ENCODE assay signal across 8 mouse cellular contexts in genomic region chr7:55841977-55842503, GRCm38 (mm10). TPM values are rescaled to one million over a fixed set of nuclear protein-coding genes. Genes with fewer than 3 reads are reported as not detected.
DNase-seq lines count a peak whose midpoint lies in the region; ATAC-seq and TF ChIP-seq lines count a peak whose summit lies in the region.

No protein-coding gene starts in this region.

- H3K9me3 ChIP-seq in G1E (replicated peaks), result no peaks in the 10 kb centered on the region
- no peaks in the 10 kb centered on the region for H3K9me3 ChIP-seq in forebrain, embryonic 15.5 days
- H3K9me3 ChIP-seq in lung, embryonic 14.5 days (ENCODE audit: low read depth, low read length), result no peaks in the 10 kb centered on the region

- H3K9ac ChIP-seq in forebrain, embryonic 15.5 days (replicated peaks), result peak overlapping the region; percentile 98
- H3K9ac ChIP-seq in lung, embryonic 14.5 days, result peak overlapping the region; percentile 95

- peak overlapping the region; percentile 62 for H3K4me2 ChIP-seq in forebrain, embryonic 15.5 days (replicated peaks)
- H3K4me2 ChIP-seq in lung, embryonic 14.5 days, result peak overlapping the region; percentile 65

- intact Hi-C loops in heart, postnatal 25 days (cut with DNase I), result loop anchor here (5.0 kb wide), 1 partner anchor 205 kb away; no protein-coding TSS in a partner anchor

- H3K36me3 ChIP-seq in G1E (replicated peaks), result peaks cover 5% of the 10 kb centered on the region
- H3K36me3 ChIP-seq in forebrain, embryonic 15.5 days, result no peaks in the 10 kb centered on the region
- H3K36me3 ChIP-seq in lung, embryonic 14.5 days (ENCODE audit: insufficient read depth), result no peaks in the 10 kb centered on the region

- no peak for TF ChIP-seq CTCF in G1E (IDR thresholded peaks at IDR 0.05; ENCODE audit: low read depth, low read length)
- TF ChIP-seq CTCF in layer of hippocampus, adult 2 months (conservative IDR thresholded peaks at IDR 0.05), result peak; percentile 15; the same call in 1 of the 2 replicates
- no peak for TF ChIP-seq CTCF in lung, embryonic 14.5 days (IDR thresholded peaks at IDR 0.05; ENCODE audit: low read depth)

- peaks cover 12% of the 10 kb centered on the region for H3K4me1 ChIP-seq in G1E (ENCODE audit: insufficient read depth, low read depth, low read length)
- H3K4me1 ChIP-seq in forebrain, embryonic 15.5 days, result peaks cover 20% of the 10 kb centered on the region
- no peaks in the 10 kb centered on the region for H3K4me1 ChIP-seq in lung, embryonic 14.5 days (ENCODE audit: insufficient read depth)

- peak overlapping the region; percentile 97 for H3K27ac ChIP-seq in forebrain, embryonic 15.5 days (replicated peaks)
- peak overlapping the region; percentile 98 for H3K27ac ChIP-seq in layer of hippocampus, adult 2 months
- H3K27ac ChIP-seq in lung, embryonic 14.5 days (ENCODE audit: low read depth), result peak overlapping the region; percentile 98

- H3K4me3 ChIP-seq in G1E (ENCODE audit: low read depth, low read length), result peak overlapping the region; percentile 90
- H3K4me3 ChIP-seq in forebrain, embryonic 15.5 days, result peak overlapping the region; percentile 96
- peak overlapping the region; percentile 97 for H3K4me3 ChIP-seq in layer of hippocampus, adult 2 months
- H3K4me3 ChIP-seq in lung, embryonic 14.5 days (ENCODE audit: low read depth, low read length), result peak overlapping the region; percentile 87

- under 1% methylated on average over 46 of the region's 47 CpGs for WGBS in forebrain, embryonic 15.5 days
- under 1% methylated on average over 45 of the region's 47 CpGs for WGBS in lung, embryonic 14.5 days

- ATAC-seq in G1E (ENCODE audit: extremely low read depth, insufficient number of reproducible peaks, low FRiP score, poor library complexity, severe bottlenecking), result peak; percentile 88
- peak; percentile 93 for ATAC-seq in forebrain, embryonic 15.5 days (replicated peaks)
- ATAC-seq in lung, embryonic 14.5 days (ENCODE audit: insufficient read depth), result peak; percentile 98
- peak; percentile 61 for ATAC-seq in neutrophil, adult 5-6 weeks (ENCODE audit: extremely low read depth, insufficient number of reproducible peaks, low FRiP score, poor library complexity, severe bottlenecking)

- H3K27me3 ChIP-seq in G1E (ENCODE audit: insufficient read depth, low read length), result no peaks in the 10 kb centered on the region
- no peaks in the 10 kb centered on the region for H3K27me3 ChIP-seq in forebrain, embryonic 15.5 days
- no peaks in the 10 kb centered on the region for H3K27me3 ChIP-seq in lung, embryonic 14.5 days (ENCODE audit: insufficient read depth, low read length)

- peak; percentile 78 for DNase-seq in G1E (ENCODE audit: low spot score)
- peak; percentile 88 for DNase-seq in cerebellum, adult 11-12 months
- peak; percentile 90 for DNase-seq in heart, postnatal 25 days (ENCODE audit: low spot score)
- peak; percentile 87 to 90 for DNase-seq in layer of hippocampus, adult 2 months (ENCODE audit: low spot score in 2 of 2)
- DNase-seq in lung, embryonic 14.5 days, result peak; percentile 94
- DNase-seq in testis, postnatal 14 days (ENCODE audit: low spot score), result peak; percentile 88

RNA-seq across cellular contexts. Expression of gene Cyfip1, which starts 0.5 kb away (rescaled TPM):
- total RNA-seq in G1E (2014; fragmentation: Nextera tagmentation) (45.4 and 70.8 TPM in 2 replicates), G1E (2017) (53.8 and 60.7 TPM in 2 replicates)
- polyA plus RNA-seq in G1E (2012), result 27.2 and 39.0 TPM in 2 replicates
- polyA plus RNA-seq in forebrain, embryonic 15.5 days (2015; fragmentation: Nextera tagmentation; extraction: Ambion mirVana), result 63.0 and 65.3 TPM in 2 replicates
- total RNA-seq in heart, postnatal 25 days (2021), result 10 to 100 TPM; 37.3 to 42.1 TPM
- 100 to 1,000 TPM; 117 to 130 TPM for total RNA-seq in layer of hippocampus, adult 2 months (2021)
- 129 and 138 TPM in 2 replicates for polyA plus RNA-seq in lung, embryonic 14.5 days (2014; fragmentation: Nextera tagmentation; extraction: Ambion mirVana)
- total RNA-seq in neutrophil, adult 5-6 weeks (2017), result 27.6 and 43.7 TPM in 2 replicates

RNA-seq across cellular contexts. Expression of gene Tubgcp5, which starts 48.1 kb away (rescaled TPM):
- total RNA-seq in G1E (2014; fragmentation: Nextera tagmentation) (44.1 and 53.4 TPM in 2 replicates), G1E (2017) (45.6 and 51.6 TPM in 2 replicates)
- polyA plus RNA-seq in G1E (2012), result 1.6 and 2.6 TPM in 2 replicates
- 39.2 and 42.2 TPM in 2 replicates for polyA plus RNA-seq in forebrain, embryonic 15.5 days (2015; fragmentation: Nextera tagmentation; extraction: Ambion mirVana)
- 10 to 100 TPM; 10.6 to 11.0 TPM for total RNA-seq in heart, postnatal 25 days (2021)
- 10 to 100 TPM; 29.5 to 32.9 TPM for total RNA-seq in layer of hippocampus, adult 2 months (2021)
- 30.9 and 32.3 TPM in 2 replicates for polyA plus RNA-seq in lung, embryonic 14.5 days (2014; fragmentation: Nextera tagmentation; extraction: Ambion mirVana)
- 35.4 and 46.4 TPM in 2 replicates for total RNA-seq in neutrophil, adult 5-6 weeks (2017)

Comparison
In these comparisons a context has a peak if more than half of its experiments do, and no peak if none do; other contexts are left out.
1. Peak in every context shown above with its lines: DNase-seq, ATAC-seq, H3K4me3 ChIP-seq and H3K27ac ChIP-seq.